Mouse (Mus musculus) thymus, adult 2 months (tissue): ENCODE measurements around the gene Cyp2w1.

Source experiments
- CTCF ChIP-seq: fragments of 200-500 bp; IDR thresholded peaks from 2 replicates; pipeline ENCODE4 v1.5.1; 2012; ENCODE audit warnings: mild to moderate bottlenecking, control low read depth, low read length, moderate library complexity, borderline replicate concordance; ENCODE audit not compliant: control insufficient read depth, poor library complexity, insufficient read depth; ENCODE audit errors: extremely low read depth
- POLR2A ChIP-seq: fragments of 200-500 bp; IDR thresholded peaks from 2 replicates; pipeline ENCODE4 v1.6.1; 2012; ENCODE audit warnings: mild to moderate bottlenecking, low read length, control low read depth, moderate library complexity; ENCODE audit not compliant: control insufficient read depth, poor library complexity, insufficient read depth; ENCODE audit errors: extremely low read depth

GRCm38 (mm10) chr5:139326986-139327633 is 25.3 kb upstream of the Cyp2w1 start:
- TF ChIP-seq CTCF (no peak), POLR2A (no peak)
